Mouse (Mus musculus): ENCODE measurements around the gene Acsbg2. TPM values are rescaled to one million over a fixed set of nuclear protein-coding genes. Genes with fewer than 3 reads are reported as not detected.

Gene Acsbg2
- not detected in 2 replicates for polyA plus RNA-seq (2012; rRNA removed)

GRCm38 (mm10) chr17:56874237-56874636 lies at the start of gene Acsbg2:
Acsbg2 (minus strand) TSS chr17:56874447.

GRCm38 (mm10) chr17:56874936-56875651 lies 847 bp upstream of the Acsbg2 start, which contains the start of gene 1700061G19Rik:
1700061G19Rik (plus strand) TSS chr17:56875477.

GRCm38 (mm10) chr17:56830411-56831110 lies 43.7 kb downstream of the Acsbg2 start, which contains the start of gene Rfx2:
Rfx2 (minus strand) TSS chr17:56831013.

Other genes starting within 250 kb of the Acsbg2 start
- gene Lonp1, start 247.6 kb downstream of the Acsbg2 start, polyA plus RNA-seq (2012; rRNA removed): 61.2 and 64.0 TPM in 2 replicates
- 0.30 and 0.41 TPM in 2 replicates for gene Catsperd, start 246.3 kb downstream of the Acsbg2 start, polyA plus RNA-seq (2012; rRNA removed)
- gene Ranbp3, start 201.2 kb downstream of the Acsbg2 start, polyA plus RNA-seq (2012; rRNA removed): 77.0 and 80.9 TPM in 2 replicates
- gene Ndufa11, start 156.7 kb downstream of the Acsbg2 start, polyA plus RNA-seq (2012; rRNA removed): 678 and 874 TPM in 2 replicates
- 29.0 and 41.6 TPM in 2 replicates for gene Vmac, start 156.4 kb downstream of the Acsbg2 start, polyA plus RNA-seq (2012; rRNA removed)
- 58.2 and 62.5 TPM in 2 replicates for gene Nrtn, start 116.9 kb downstream of the Acsbg2 start, polyA plus RNA-seq (2012; rRNA removed)
- 75.7 and 94.5 TPM in 2 replicates for gene Dus3l, start 109.7 kb downstream of the Acsbg2 start, polyA plus RNA-seq (2012; rRNA removed)
- 3.8 and 4.5 TPM in 2 replicates for gene Prr22, start 104.2 kb downstream of the Acsbg2 start, polyA plus RNA-seq (2012; rRNA removed)
- gene Rfx2, start 43.4 kb downstream of the Acsbg2 start, polyA plus RNA-seq (2012; rRNA removed): 13.0 and 16.5 TPM in 2 replicates
- 0.05 and 0.22 TPM in 2 replicates for gene 1700061G19Rik, start 1.0 kb upstream of the Acsbg2 start, polyA plus RNA-seq (2012; rRNA removed)
- 59.6 and 65.3 TPM in 2 replicates for gene Mllt1, start 61.0 kb upstream of the Acsbg2 start, polyA plus RNA-seq (2012; rRNA removed)
- gene Acer1, start 107.7 kb upstream of the Acsbg2 start, polyA plus RNA-seq (2012; rRNA removed): 73.6 and 84.8 TPM in 2 replicates
- 174 and 182 TPM in 2 replicates for gene Clpp, start 115.9 kb upstream of the Acsbg2 start, polyA plus RNA-seq (2012; rRNA removed)
- gene Alkbh7, start 122.9 kb upstream of the Acsbg2 start, polyA plus RNA-seq (2012; rRNA removed): 70.7 and 72.3 TPM in 2 replicates
- 0.57 TPM in 1 of 2 replicates, not detected in the other for gene Pspn, start 125.6 kb upstream of the Acsbg2 start, polyA plus RNA-seq (2012; rRNA removed)
- 31.0 and 35.2 TPM in 2 replicates for gene Gtf2f1, start 136.8 kb upstream of the Acsbg2 start, polyA plus RNA-seq (2012; rRNA removed)
- 0.24 TPM in 1 of 2 replicates, not detected in the other for gene Gm17949, start 137.0 kb upstream of the Acsbg2 start, polyA plus RNA-seq (2012; rRNA removed)
- 83.9 and 101 TPM in 2 replicates for gene Khsrp, start 157.1 kb upstream of the Acsbg2 start, polyA plus RNA-seq (2012; rRNA removed)
- not detected in 2 replicates for gene Slc25a41, start 167.2 kb upstream of the Acsbg2 start, polyA plus RNA-seq (2012; rRNA removed)
- gene Crb3, start 184.7 kb upstream of the Acsbg2 start, polyA plus RNA-seq (2012; rRNA removed): 237 and 303 TPM in 2 replicates
- 33.4 and 39.0 TPM in 2 replicates for gene Slc25a23, start 185.4 kb upstream of the Acsbg2 start, polyA plus RNA-seq (2012; rRNA removed)
- gene Dennd1c, start 204.1 kb upstream of the Acsbg2 start, polyA plus RNA-seq (2012; rRNA removed): 3.9 and 4.8 TPM in 2 replicates
- 8.0 and 8.8 TPM in 2 replicates for gene Tubb4a, start 213.3 kb upstream of the Acsbg2 start, polyA plus RNA-seq (2012; rRNA removed)
- gene Tnfsf9, start 230.9 kb upstream of the Acsbg2 start, polyA plus RNA-seq (2012; rRNA removed): 2.2 and 2.3 TPM in 2 replicates

All from colon, adult 2 months (tissue).